Mouse (Mus musculus): Measurements from ENCODE around the gene Ptpn4. TPM values are rescaled to one million over a fixed set of nuclear protein-coding genes. Genes with fewer than 3 reads are reported as not detected.

Gene Ptpn4
- total RNA-seq (2014; fragmentation: Nextera tagmentation) (21.0 and 26.4 TPM in 2 replicates), total RNA-seq (2017) (10.1 and 13.9 TPM in 2 replicates)

DNA sequence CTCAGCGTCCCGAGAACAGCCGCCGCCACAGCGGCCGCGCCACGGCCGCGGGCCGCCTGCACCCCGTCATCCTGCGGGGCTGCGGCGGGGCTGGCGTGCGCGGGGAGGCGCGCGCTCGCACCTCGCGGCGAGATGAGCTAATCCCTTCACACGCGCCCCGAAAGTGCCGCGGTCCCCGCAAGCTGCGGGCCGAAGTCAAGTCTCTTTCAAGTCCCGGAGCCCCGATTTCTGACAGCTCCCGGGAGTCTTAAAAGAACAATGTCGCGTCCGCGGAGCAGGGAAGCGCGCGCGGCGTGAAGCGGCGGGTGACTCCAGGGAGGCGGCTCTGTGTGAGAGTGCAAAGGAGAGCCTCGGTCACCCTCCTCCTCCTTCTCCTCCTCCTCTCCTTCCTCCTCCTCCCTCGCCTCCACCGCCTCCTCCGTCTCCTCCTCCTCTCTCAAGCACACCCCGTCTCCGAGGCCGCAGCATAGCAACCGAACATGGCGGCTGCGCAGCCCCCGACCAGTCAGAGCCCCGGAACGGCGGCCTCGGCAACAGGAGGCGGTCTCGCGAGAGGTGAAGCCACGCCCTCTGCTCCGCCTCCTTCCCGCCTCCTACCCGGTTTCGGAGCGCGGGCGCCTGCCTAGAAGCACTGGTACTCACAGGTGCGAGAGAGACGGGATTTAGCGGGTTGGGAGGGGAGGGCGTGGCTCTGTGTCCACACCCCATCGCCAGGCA, at the start of gene Ptpn4:
Gene Ptpn4 (minus strand): TSS at position 579 of the 717 bp plus-strand sequence.
- peak; percentile 99 for ATAC-seq (replicated peaks; ENCODE audit: low FRiP score, low TSS enrichment, poor library complexity, severe bottlenecking)

GRCm38 (mm10) chr1:119886320-119886719, 48.9 kb upstream of the Ptpn4 start:
- ATAC-seq (replicated peaks; ENCODE audit: low FRiP score, low TSS enrichment, poor library complexity, severe bottlenecking), result no peak

- ATAC-seq (replicated peaks; ENCODE audit: low FRiP score, low TSS enrichment, poor library complexity, severe bottlenecking), result no peak
These were observed 46.9 kb upstream of the Ptpn4 start for GRCm38 (mm10) chr1:119884272-119884671.

- ATAC-seq (replicated peaks; ENCODE audit: low FRiP score, low TSS enrichment, poor library complexity, severe bottlenecking), result no peak
These were observed 41.5 kb upstream of the Ptpn4 start for GRCm38 (mm10) chr1:119878909-119879308.

DNA sequence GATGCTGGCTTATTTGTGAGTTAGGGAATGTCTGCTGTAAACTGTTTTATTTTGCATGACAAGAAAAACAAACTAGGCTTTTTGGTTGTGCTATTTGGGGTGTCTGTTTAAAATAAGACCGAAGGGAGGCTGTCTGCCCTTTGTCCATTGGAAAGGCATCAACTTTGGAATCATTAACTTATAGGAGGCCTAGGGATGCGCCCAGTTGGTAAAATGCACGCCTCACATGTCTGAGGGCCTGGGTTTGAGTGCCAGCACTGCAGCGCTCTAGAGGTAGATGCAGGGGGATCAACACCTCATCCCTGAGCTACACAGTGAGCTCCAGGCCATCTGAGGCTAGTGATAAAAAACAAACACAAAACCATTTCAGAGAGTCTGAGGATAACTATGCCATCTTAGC, 40.1 kb upstream of the Ptpn4 start:
- no peak for ATAC-seq (replicated peaks; ENCODE audit: low FRiP score, low TSS enrichment, poor library complexity, severe bottlenecking)

- no peak for ATAC-seq (replicated peaks; ENCODE audit: low FRiP score, low TSS enrichment, poor library complexity, severe bottlenecking)
These were observed 31.2 kb upstream of the Ptpn4 start for GRCm38 (mm10) chr1:119868395-119869161.

DNA sequence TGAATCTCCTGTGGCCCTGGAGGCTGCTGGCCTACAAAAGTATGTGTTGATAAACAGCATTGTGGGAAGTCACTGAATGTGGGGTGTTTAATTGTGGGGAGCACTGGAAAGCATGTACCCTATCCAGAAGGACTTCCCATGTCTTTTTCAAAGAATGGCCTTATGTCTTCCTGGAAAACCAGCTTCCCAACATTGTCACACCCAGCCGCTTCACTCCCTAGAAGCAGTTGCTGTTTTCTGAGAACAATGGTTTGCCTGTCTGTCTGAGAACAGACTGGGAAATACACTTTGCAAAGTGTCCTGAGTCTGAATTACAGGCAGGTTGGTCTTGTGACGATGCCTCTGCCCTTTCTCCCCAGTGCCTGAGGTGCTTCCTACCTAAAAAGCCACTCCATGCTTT, 29.9 kb upstream of the Ptpn4 start:
- no peak for ATAC-seq (replicated peaks; ENCODE audit: low FRiP score, low TSS enrichment, poor library complexity, severe bottlenecking)

DNA sequence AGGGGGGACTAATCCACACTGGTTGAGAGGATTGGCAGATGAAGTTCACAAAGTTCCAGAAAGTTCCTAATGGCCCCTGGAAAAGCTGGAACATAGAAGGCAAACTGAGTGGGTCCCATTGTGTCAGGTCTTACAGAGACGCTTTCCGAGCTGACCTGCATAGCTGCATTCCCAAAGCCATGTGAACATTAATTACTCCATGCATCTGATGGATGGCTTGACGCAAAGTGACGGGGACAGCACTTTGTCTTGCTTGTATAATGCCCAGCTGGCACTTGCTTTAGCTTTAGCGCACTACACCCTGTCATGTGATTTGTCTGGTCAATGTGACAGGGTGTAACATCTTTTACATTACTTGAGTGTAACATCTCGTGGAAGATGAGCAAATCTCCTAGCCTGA, 27.9 kb upstream of the Ptpn4 start:
- ATAC-seq (replicated peaks; ENCODE audit: low FRiP score, low TSS enrichment, poor library complexity, severe bottlenecking), result no peak

GRCm38 (mm10) chr1:119863507-119864296, 26.3 kb upstream of the Ptpn4 start:
- ATAC-seq (replicated peaks; ENCODE audit: low FRiP score, low TSS enrichment, poor library complexity, severe bottlenecking), result no peak

DNA sequence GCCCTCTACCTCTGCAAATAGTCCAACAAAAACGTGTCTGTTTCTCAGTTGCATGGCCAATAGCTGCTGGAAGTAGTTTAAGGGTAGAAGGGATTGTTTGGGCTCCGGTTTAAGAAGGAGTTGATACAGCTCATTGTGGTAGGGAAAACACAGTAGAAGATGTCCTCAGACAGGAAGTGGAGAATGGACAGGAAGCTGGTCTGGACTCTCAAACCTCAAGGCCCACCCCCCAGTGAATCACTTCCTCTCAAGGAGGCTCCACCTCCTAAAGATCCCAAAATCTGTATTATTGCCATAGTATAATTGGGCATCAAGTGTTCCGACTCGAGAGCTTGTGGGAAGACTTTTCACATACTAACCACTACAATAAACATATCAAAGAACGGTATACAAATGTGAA, 22.2 kb upstream of the Ptpn4 start:
- ATAC-seq (replicated peaks; ENCODE audit: low FRiP score, low TSS enrichment, poor library complexity, severe bottlenecking), result no peak

GRCm38 (mm10) chr1:119852980-119853379, 15.6 kb upstream of the Ptpn4 start:
- peak; percentile 82 for ATAC-seq (replicated peaks; ENCODE audit: low FRiP score, low TSS enrichment, poor library complexity, severe bottlenecking)

GRCm38 (mm10) chr1:119852339-119852738, 14.9 kb upstream of the Ptpn4 start:
- ATAC-seq (replicated peaks; ENCODE audit: low FRiP score, low TSS enrichment, poor library complexity, severe bottlenecking), result no peak

DNA sequence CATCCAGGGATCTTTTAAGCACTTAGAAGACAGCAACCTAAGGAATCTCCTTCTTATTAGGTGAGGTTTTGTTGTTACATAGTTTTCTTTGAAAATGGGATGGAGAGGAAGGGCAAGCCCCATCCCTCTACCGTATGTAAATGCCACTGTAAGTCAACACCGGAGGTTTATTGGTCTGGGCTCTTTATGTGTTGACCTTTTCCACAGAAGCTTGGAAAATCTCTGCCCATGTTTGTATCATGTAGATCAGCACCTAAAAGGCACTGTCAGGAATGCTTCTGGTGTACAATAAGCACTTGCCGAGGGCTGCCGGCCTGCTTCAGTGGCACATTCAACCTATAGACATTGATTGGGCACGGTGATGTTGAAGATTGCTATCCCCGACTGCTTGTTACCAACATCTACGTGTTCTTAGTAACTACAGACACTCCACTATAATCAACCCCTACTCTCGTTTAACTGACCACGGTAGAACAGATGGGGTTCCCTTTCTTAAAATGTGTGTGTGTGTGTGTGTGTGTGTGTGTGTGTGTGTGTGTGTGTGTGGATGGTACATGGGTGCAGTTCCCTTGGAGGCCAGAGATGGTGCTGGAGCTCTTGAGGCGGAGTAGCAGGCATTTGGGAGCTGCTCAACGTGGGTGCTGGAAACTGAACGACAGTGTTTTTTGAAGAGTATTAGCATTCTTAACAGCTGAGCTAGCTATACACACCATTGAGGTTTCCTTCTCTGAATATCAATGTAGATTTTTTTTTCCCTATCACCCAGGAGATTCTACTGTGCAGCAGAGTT, 11.9 kb upstream of the Ptpn4 start:
- no peak for ATAC-seq (replicated peaks; ENCODE audit: low FRiP score, low TSS enrichment, poor library complexity, severe bottlenecking)

DNA sequence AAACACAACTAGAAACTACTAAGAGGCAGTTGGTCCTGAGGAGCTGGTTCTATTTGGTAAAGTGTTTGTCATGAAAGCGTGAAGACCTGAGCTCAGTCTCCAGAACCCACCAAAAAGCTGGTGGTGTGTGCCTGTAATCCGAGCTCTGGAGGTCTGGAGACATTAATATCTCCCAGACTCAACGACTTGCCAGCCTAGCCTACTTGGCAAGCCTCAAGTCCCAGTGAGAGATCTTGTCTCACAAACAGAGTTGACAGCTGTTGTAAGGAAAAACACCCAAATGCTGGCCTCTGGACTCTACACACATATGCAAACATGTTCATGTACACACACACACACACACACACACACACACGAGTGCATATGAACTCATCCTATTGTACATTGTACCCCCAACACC, 7.9 kb upstream of the Ptpn4 start:
- no peak for ATAC-seq (replicated peaks; ENCODE audit: low FRiP score, low TSS enrichment, poor library complexity, severe bottlenecking)

- ATAC-seq (replicated peaks; ENCODE audit: low FRiP score, low TSS enrichment, poor library complexity, severe bottlenecking), result no peak
These were observed 5.7 kb upstream of the Ptpn4 start for GRCm38 (mm10) chr1:119843121-119843520.

- ATAC-seq (replicated peaks; ENCODE audit: low FRiP score, low TSS enrichment, poor library complexity, severe bottlenecking), result no peak
These were observed 828 bp upstream of the Ptpn4 start for GRCm38 (mm10) chr1:119838241-119838640.

GRCm38 (mm10) chr1:119836479-119837015, 866 bp downstream of the Ptpn4 start:
- ATAC-seq (replicated peaks; ENCODE audit: low FRiP score, low TSS enrichment, poor library complexity, severe bottlenecking), result 0 out of 2 replicates have a peak, but pooled peaks have one; percentile 19

GRCm38 (mm10) chr1:119835726-119836478, 1.5 kb downstream of the Ptpn4 start:
- ATAC-seq (replicated peaks; ENCODE audit: low FRiP score, low TSS enrichment, poor library complexity, severe bottlenecking), result no peak

Data from megakaryocyte-erythroid progenitor cell, adult 5-6 weeks (primary cell).